Mouse (Mus musculus) brain, embryonic 14.5 days (tissue): ENCODE data around the gene Rnf146. TPM values are rescaled to one million over a fixed set of nuclear protein-coding genes. Genes with fewer than 3 reads are reported as not detected.

Source experiments
- DNase-seq: peaks from one replicate; pipeline ENCODE4 v3.0.0-alpha.2; 2011; ENCODE audit warnings: low read depth
- CTCF ChIP-seq: fragments of 200-500 bp; IDR thresholded peaks from 2 replicates; pipeline ENCODE4 v1.5.1; 2012; ENCODE audit warnings: inconsistent platforms, mild to moderate bottlenecking, moderate library complexity, borderline replicate concordance; ENCODE audit not compliant: insufficient read depth, insufficient read length; ENCODE audit errors: extremely low read depth
- POLR2A ChIP-seq: fragments of 200-500 bp; IDR thresholded peaks from 2 replicates; pipeline ENCODE4 v1.6.1; 2012; ENCODE audit warnings: mild to moderate bottlenecking, inconsistent platforms, borderline replicate concordance; ENCODE audit not compliant: poor library complexity, insufficient read depth, insufficient read length, severe bottlenecking; ENCODE audit errors: extremely low read depth
- polyA plus RNA-seq: library from polyadenylated mRNA; depleted of rRNA; stranded (reverse); fragments of >200 nt; gene quantifications from 2 replicates; pipeline ENCODE4 v1.2.3, GENCODE M21; 2012; rRNA removed

The Rnf146 gene
- polyA plus RNA-seq, 1 experiment, result 93.8 TPM

DNA sequence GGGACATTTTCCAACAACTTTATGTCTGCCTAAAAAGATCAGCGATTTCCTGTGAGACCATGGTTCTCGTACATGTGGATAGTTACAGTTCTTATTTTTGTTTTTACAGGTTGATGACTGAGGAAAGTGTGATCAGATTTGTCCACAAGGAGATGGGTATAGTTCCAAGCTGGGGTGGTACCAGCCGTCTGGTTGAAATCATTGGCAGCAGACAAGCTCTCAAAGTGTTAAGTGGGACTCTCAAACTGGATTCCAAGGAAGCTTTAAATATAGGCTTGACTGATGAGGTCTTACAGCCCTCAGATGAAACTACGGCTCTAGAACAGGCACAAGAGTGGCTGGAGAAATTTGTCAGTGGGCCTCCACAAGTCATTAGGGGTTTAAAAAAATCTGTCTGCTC lies 18.0 kb downstream of the Rnf146 start:
- TF ChIP-seq CTCF (no peak), POLR2A (no peak)
- DNase-seq, result no peak

DNA sequence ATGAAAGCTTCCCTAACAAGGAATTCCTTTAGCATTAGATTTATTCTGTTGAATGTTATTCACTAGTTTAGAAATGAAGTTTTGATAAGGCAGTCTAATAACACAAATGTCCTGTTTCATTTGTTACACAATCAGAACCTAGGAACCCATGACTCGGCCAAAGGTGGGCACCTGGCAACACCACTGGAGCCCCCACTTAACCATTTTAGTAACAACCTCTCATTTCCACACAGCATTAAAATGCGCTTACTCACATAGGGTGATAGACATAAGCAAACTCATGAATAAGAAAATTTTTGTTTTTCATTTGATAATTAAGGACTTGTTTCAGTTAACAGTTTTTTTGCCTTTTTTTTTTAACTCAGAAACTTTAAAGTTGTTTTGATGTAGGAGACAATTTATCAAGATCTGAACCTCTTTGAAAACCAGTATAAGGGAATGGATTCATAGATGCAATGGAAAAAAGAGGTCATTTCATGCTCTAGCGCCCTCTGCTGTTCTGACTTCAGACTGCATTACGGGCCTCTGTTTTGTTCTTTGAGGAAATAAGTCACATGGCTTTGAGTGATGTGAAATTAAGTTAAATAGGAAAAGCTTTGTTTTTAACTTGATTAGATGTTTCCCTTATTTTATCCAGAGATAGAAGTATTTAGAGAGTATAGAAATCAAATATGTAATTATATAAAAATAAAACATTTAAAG lies 23.7 kb downstream of the Rnf146 start:
- TF ChIP-seq CTCF (peak; percentile 68; the same call in 1 of the 2 replicates), POLR2A (no peak)
- DNase-seq, result peak; percentile 75

DNA sequence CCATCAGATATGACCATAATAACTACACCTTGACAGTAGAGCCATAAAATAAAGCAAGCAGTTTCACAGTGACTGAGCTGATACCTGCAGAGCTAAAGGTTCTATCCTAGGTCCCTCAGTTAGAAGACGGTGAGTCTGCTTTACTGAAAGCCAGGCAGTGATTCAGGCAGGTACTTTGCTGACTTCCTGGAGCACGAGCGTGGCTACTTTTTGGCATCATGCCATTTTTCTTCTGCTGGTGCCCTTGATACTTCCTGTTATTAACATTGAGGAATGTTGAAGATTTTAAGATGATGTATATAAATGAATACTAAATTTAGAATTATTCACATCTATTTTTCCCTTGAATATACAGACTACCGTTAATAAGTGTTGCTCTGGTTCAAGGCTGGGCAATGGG lies 28.4 kb downstream of the Rnf146 start:
- TF ChIP-seq POLR2A, result no peak
- TF ChIP-seq CTCF, result no peak

DNA sequence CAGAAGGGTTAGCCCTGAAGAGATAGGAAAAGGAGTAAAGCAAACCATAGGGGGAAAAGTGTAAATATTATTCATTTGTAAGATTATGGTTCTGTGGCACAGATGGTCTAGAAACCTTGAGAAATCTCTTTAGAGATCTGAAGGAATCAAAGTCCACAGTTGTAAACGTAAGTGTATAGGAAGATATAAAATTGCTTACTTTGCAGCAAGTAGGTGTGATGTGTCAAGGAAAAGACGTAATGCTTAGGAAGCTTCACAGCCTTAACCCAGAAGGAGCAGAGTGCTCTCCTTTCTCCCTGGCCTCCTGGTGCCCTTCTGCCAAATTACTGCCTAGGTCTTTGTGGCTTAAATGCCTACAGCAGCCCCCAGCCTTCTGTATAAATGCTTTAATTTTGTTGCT lies 37.4 kb downstream of the Rnf146 start:
- DNase-seq, result no peak

More for the DNA sequence above, 28.4 kb downstream of the Rnf146 start:
- no peak for DNase-seq

DNA sequence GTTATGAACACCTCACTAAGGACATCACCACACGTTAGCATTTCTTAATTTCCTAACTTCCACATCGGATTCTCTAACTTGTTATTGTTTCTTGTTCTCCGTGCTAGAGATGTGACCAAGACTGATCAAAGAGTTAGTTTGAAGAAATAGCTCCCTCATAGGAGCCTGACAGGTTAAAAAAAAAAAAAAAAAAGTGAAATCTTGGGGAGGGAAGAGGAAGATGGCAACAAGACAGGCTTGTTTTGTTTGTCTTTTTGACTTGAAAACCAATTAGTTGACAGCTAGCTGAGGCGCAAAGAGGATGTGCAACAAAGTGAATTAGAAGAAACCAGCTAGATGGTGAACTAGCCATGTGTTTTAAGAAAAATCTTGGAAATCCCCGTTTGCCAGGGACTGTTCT lies 48.3 kb downstream of the Rnf146 start:
- DNase-seq, result no peak
- TF ChIP-seq POLR2A, result no peak
- TF ChIP-seq CTCF, result no peak

More for the DNA sequence above, 37.4 kb downstream of the Rnf146 start:
- TF ChIP-seq CTCF, result no peak
- TF ChIP-seq POLR2A, result no peak

DNA sequence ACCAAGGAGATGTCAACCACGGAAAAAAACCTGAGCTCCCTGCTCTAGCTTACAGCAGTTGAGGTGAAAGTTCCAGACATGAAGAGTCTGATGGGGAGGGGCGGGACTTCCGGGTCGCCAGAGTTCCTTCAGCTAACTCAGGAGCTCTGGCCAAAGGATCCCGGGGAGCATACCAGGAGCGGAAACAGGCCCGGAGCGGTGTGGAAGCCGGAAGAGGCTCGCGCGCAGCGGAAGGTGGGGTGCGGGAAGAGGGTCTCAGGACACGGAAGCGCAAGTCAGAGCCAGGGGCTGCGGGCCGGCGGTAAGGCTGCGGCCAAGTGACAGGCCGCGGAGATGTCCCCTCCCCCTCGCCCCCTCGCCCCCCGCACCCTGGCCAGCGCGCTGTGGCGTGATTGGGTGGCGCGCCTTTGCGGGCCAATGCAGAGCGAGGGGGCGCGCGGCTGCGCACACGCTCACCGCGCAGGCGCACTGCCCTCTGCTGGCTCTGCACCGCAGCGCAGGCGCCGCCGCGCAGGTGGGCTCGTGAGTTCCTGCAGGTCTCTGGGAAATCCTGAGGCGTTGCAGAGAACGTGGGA lies 49.1 kb downstream of the Rnf146 start, which contains the start of gene Echdc1:
TSS of gene Echdc1 (plus strand) at position 103 of the 575 bp plus-strand sequence.
- TF ChIP-seq CTCF (peak; percentile 91), POLR2A (peak; percentile 52; the same call in 1 of the 2 replicates)
- DNase-seq, result peak; percentile 96

DNA sequence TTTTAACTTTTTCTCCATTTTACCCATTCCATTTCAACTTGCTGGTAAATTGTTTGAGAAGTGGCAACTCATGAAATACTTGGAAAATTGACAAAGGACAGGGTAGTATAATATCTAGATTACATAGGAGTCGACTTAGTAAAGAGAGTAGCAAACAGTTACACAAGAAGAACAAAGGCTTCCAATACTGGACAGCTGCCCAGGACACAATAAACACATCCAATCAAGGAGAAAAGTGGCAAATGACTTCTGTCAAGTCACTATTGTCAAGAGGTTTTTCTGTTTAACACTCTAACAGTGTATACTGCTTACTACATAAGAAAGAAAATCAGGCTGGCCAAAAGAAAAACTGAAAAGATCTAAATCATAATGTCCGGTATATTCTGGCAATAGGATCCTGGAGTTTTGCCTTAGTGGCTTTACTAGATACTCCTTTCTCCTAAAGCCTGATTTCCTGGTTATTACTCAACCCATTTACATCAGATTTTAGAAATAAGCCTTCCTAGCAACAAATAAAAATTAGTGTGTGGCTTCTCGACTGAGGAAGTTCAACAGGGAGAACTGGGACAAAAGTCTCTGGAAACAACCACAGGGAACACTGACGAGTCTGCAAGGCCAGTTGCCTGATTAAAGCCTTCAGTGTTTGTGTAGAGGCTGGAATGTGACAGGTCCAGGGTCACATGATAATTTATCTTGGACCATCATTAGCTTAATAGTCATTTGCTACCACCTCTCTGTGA lies 50.6 kb downstream of the Rnf146 start:
- TF ChIP-seq POLR2A (no peak), CTCF (no peak)
- DNase-seq, result no peak

DNA sequence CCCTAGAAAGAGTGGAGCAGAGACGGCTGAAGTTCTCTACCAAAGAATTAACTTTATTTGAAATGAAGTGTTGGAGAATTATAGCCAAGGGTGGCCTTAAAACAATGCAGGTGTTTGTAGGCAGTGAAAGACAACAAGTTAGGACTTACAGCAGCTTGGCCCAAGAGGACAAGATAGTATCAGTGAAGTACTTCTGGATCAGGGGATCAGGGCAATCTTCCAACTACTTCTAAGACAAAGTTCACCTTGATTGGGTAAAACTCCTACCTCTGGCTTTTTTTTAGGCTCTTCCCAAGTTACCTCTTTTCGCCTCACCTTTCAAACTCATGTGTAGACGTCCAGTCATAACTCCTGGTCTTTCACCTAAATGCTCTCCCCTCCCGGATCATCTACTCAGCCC lies 60.0 kb downstream of the Rnf146 start:
- TF ChIP-seq CTCF (no peak), POLR2A (no peak)
- no peak for DNase-seq

Other genes with a start within 250 kb of the Rnf146 start
- gene Soga3, start 218.6 kb downstream of the Rnf146 start, polyA plus RNA-seq, result 79.8 and 102 TPM in 2 replicates
- 8.7 and 19.1 TPM in 2 replicates for gene Gm49353, start 163.5 kb downstream of the Rnf146 start, polyA plus RNA-seq
- 55.9 and 70.9 TPM in 2 replicates for gene 9330159F19Rik, start 150.8 kb downstream of the Rnf146 start, polyA plus RNA-seq
- 9.4 and 13.5 TPM in 2 replicates for gene Echdc1, start 49.3 kb downstream of the Rnf146 start, polyA plus RNA-seq
- 5.1 and 7.2 TPM in 2 replicates for gene Rspo3, start 173.4 kb upstream of the Rnf146 start, polyA plus RNA-seq